Mouse (Mus musculus): ENCODE results near the gene B4galt3.

B4galt3 gene

DNA sequence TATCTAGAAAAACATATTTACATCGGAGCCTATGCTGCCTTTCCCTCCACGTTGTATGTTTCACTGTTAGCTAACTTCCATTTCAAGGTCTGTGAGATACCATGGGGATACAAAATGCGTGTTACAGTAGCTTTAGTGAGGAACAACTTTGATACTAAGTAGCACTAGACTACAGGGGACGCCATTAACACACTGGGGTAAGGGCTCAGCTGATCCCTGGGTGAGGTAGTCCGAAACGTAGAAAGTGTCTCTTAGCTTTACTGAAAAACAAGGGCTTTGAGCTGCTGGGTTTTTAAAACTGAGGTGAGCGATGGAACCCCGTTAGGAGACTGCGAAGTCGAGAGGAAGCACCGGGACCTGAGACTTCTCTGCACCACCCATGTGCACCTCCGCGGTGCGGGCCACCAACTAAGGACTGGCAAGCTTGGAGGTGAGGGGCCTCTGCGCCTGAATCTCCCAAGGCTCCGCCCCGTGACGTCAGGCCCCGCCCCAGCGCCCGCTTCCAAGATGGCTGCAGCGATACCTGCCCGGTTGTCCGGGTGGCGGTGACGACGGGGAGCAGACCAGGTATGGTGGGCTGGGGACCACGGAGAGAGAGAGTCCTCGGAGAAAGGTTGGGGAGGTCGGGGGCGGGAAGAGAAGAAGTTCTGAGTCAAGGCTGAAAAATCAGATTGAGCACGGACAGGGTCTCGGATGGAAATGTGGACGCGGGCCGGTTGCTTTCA, at the start of gene B4galt3:
Gene B4galt3 (plus strand): TSS at position 481 of the 725 bp plus-strand sequence.
- peak; percentile 96 for DNase-seq (ENCODE audit: low spot score)

DNA sequence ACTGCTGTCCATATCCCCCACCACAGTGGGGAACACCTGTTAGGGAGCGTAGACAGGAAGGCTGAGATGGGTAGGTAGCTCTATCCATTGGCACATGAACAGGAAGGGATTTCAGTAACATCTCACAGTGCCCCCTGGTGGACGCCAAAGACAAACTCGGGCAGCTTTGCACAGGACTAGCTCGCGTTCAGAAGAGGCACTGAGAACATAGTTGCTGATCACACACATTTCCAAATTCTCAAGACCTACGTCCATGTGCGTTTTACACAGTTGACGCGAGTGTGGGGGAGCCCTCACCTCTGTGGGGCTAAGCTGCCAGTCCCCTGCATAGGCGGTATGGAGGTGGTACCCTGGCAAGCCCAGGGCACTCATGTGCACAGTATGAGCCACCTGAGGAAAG, 49.3 kb upstream of the B4galt3 start:
- DNase-seq (ENCODE audit: low spot score): peak; percentile 87

DNA sequence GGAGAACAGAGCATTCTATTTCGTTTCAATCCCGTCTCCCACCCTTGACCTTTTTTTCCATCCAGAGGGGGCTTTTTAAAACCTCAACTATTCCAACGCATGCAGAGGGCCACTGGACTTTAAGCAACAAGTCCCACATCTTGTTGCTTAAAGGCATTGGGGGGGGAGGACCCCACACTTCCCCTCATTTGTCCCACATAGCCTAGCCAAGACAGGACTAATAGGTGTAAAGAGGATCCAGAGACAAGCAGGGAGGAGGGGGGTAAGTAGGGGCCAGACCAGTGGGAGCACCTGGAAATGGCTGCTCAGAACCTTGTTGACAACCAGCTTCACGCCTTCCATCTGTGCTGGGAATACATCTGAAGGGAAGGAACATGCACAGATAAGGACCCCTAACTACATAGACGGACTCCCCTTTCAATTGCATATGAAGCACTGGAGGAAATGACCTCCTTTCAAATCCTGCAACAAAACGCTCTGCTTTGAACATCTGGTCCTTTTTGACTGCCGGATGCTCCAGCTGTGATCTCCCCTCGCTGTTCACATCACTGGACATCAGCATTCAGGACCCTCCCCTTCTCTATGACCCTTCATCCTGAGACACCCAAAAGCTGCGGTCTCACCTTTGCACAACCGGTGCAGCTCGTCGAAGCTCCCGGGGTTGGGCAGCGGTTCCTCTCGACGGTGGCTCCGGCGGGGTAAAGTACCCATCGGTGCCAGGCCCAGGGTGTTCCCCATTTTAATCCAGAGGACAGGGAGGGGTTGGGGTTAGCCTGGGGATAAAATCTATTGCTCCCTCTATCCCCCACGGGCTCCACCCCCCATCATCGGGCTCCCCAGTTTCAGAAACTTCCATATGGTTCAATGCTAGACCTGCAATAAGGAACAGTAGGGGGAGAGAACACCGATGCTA, 48.6 kb upstream of the B4galt3 start:
- no peak for DNase-seq (ENCODE audit: low spot score)

DNA sequence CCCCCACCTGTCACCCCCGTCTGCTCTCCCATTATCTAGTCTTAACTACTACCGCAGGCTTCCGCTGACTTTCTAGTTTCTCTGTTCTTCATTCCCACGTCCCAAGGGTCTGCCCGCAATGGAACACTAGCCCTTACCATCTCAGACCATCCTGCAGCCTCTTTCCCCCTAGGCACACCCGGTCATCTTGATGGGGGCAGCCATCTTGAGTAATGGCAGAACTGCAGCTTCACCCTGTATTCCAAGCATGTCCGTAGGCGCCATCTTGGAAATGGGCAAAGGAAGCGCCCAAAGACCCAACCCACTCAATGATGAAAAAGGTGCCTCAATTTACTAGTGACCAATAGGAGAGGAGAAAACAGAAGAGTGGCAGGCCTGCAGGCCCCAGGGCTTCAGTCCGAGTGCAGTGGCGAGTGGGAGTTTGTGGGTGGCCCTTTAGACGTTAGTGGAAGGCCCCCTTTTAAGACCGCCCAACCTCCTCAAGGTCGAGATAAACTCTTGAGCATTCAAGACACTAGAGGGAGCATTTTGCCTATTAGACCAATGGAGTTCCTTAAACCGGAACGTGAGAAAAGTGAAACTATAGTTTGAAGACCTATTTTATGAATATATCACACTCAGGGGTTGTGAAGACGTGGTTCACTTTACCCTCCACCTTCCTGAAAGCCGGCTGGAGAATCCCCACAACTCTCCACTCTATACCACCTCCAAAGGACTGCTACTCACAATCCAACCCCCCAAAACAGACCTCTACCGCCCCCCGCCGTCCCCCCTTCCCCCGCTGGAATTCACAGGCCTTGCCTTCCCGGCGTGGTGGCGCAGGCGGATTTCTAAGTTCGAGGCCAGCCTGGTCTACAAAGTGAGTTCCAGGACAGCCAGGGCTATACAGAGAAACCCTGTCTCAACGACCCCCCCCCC, 47.6 kb upstream of the B4galt3 start, which contains the start of gene Tomm40l:
Gene Tomm40l (minus strand): TSS at position 277 of the 918 bp plus-strand sequence.
- DNase-seq (ENCODE audit: low spot score): peak; percentile 99

DNA sequence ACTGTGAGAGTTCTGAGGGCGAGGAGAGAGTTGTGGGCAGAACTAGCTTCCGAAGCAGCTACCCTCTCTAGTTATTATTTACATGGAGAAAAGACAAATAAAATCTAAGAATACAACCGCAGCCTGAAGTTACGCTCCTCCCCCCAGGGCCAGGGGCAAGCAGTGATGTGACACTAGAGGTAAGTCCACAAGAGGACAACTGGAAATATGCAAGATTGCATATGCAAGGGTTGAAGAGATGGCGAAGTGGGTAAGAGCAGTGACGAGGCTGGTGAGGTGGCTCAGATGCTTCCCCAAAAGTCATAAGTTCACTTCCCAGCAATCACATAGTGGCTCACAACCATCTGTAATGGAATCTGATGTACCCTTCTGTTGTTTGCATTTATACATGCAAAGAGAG, 47.0 kb upstream of the B4galt3 start:
- DNase-seq (ENCODE audit: low spot score): no peak

DNA sequence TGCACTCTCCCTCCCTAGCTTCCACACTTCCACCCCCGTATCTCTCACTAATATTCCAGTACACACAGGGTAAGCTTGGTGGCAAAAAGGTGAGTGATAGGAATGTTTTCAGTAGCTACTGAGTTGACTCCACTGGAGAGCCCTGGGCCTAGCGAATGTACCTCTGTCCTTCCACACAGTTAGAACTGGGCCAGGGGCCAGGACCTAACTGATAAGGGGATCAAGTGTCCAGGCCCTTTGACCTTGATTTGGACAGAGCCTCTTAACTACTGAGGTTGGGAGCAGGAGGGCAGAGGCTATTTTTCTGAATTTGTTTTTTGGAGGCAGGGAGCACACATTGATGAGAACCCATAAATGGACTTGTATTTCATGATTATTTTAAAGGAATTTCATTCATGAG, 46.3 kb upstream of the B4galt3 start:
- peak; percentile 52 for DNase-seq (ENCODE audit: low spot score)

DNA sequence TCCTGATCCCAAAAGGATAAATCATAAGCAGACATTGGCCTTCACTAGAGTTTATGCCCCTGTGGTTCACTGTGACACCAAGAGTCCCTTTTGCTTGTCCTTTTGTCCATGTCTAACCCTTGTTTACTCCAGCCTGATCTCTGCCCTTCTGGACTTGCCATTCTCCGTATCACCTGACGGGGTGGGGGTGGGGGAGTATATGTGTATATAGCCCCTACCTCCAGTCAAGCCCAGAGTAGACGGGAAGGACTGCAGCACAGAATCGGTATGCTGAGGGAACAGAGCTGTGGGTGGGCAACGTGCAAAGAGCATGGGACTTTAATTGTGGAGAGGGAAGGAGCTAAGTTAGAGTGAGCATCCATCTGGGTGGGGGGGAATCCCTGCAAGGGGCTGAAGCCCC, 45.3 kb upstream of the B4galt3 start, which contains the start of gene Apoa2:
Gene Apoa2 (plus strand): TSS at position 198 of the 400 bp plus-strand sequence.
- DNase-seq (ENCODE audit: low spot score): no peak

DNA sequence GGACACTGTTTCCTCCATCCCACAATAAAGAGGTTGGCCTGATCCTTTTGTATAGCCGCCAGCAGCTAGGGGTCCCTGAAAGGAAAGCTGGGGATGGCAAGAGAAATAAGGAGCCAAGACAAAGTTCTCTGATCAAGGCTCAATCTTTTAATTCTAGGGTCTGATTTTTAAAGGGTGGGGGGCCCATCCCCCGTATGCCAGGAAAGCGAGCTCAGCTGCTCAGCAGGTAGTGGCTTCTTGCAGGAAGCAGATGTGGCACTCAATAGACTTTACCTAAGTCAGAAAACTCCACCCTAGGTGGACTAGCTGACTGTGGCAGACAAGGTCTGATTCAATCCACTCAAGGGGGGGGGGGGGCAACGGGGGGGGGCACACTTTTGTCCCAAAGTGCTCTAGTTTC, 43.3 kb upstream of the B4galt3 start:
- no peak for DNase-seq (ENCODE audit: low spot score)

DNA sequence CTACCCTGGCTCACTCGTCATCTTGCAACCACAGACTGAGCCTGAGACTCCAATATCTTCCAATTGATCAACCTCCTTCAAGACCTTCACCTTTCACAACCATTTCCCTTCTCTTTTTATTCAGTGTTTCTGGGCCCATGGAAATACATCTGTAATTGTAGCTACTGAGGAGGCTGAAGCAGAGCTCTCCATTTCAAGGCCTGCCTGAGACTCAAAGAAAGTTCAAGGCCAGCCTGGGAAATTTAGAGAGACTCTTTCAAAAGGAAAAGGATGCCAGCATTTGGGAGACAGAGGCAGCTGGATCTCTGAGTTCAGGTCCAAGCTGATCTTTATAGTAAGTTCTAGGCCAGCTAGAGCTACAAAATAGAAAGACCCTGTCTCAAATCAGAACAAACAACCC, 42.2 kb upstream of the B4galt3 start:
- no peak for DNase-seq (ENCODE audit: low spot score)

DNA sequence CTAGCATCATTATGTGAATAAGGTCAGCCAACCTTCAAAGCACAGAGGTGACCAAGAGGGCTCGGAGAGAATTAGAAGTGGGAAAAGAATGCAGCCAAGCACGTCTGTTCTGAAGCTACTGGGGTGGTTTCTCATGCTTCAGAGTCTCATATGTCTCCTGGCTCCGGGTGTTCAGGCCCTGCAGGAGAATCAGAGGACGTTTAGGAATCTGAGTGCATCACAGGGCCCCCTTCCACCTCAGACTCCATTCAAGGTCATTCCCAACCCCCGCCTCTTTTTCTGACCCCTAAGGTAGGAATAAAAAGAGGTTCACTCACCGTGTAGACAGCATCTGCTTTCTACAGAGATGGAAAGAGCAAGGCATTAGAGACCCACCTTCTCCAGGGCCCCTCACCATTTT, 40.4 kb upstream of the B4galt3 start:
- no peak for DNase-seq (ENCODE audit: low spot score)

DNA sequence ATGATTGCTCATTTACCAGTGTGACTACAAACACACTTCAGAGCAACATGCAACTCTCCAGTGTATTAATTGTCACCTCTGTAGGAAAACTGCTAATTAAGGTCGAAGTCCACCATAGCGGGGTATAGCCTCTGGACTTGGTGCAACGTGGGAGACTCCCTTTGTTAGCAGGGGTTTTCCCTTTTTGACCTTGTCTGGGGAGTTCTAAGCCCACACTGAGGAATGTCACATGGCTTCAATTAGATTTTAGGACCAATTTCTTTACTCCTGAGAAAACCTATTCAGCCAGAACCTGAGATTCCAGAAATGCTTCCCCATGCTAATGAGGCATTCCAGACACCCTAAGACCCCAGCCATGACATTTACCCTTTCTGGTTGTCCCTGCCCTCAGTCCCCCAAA, 39.9 kb upstream of the B4galt3 start:
- no peak for DNase-seq (ENCODE audit: low spot score)

DNA sequence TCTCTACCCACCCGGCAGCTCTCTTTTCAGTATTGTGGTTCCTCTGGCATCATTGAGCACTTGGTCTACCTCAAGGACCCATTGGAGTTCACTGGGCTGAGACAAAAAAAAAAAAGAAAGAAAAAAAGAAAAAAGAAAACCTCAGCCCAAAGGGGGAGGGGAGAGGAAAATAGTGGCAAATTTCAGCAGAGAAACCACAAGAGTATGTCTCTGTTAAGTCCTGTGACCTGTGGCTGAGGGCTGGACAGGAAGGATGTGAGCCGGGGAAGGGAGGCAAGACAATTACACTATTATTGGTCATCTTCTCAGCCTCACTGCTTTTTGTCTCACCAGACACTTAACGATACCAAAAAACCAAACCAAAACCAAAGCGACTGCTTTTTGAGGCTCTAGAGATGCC, 38.3 kb upstream of the B4galt3 start:
- no peak for DNase-seq (ENCODE audit: low spot score)

DNA sequence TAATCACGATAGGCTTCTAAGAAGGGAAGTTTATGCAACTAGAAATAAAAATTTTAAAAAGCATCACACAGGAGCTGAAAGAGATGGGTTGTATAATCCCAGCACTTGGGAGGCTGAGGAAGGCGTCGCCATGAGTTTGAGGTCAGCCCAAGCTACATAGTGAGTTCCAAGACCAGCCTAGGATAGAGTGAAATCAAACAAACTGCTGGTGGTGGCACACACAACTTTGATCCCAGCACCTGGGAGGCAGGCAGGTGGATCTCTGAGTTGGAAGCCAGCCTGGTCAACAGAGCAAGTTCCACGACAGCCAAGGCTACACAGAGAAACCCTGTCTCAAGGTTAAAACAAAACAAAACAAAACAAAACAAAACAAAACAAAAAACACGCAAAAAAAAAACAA, 37.8 kb upstream of the B4galt3 start:
- DNase-seq (ENCODE audit: low spot score): no peak

DNA sequence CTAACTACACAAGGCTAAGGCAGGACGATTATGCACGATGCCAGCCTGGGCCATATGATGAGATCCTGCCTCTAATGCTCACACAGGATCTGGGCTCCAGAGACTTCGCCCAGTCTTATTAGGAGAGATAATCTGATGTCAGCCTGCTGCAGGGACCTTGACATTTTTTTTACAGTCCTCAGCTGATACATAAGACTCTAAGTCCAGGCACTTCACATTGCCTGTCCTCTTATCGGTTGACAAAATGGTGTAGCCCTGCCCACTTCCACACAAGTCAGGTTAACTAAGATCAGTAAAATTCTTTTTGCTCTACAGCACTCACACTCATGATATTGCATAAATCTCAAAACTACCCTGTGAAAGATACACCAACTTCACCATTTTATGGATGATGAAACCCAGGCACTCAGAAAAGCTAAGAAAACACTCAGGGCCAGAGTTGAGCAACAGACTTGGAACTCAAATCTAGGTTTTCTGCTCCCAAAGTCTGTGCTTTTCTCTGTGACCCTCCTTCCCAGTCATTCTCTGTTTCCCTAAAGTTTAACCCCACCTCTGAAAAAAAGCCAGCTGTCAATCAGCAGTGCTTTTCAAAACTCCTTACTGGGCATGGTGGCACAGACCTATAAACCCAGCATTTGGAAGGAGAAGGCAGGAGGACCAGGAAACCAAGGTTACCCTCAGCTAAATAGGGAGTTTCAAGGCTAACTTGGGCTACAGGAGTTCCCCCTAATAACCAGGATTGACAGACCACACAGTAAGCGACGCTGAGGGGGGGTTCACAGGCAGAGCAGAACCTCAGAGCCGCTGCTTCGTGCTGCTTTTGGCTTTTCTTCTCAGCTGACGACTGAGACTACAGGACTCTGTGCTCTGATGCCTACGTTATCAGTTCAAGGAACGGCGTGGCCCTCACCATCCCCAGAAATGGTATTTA, 37.1 kb upstream of the B4galt3 start:
- DNase-seq (ENCODE audit: low spot score): peak; percentile 72

DNA sequence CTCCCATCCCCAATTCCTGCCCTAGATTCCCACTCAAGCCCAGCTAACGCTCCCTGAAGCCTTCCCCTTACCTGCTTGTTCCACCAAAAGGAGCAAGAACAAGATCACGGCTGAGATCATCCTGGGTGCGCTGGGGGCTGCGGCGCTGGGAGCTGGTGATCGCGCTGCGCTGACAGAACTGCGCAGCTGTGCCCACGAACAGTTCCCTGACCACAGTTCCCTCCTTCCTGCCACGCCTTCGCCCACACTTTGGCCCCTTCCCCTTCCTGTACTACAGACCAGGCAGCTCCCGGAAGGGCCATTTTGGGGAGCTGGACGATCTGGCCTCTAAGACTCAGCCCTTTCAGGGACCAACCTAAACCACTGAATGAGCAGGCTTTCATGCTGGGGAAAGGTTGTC, 36.0 kb upstream of the B4galt3 start, which contains the start of gene Fcer1g:
Gene Fcer1g (minus strand): TSS at position 240 of the 400 bp plus-strand sequence.
- DNase-seq (ENCODE audit: low spot score): peak; percentile 51

DNA sequence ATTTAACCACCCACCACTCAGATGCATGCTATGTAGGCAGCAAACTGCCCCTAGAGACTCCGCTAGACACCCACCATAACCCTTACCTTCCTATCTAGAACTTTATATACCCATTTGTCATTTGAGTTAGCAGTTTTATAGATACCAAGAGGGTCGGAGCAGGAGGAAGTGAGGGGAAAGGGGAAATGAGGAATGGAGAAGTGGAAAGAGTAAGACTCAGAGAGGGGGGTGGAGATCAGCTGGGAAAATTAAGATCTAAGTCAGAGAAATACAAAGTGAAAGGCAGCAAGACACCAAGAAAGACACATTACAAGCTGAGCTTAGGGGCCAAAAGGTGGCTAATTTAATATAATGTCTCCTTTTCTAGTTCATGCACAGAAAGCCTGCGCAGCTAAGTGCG, 35.6 kb upstream of the B4galt3 start:
- DNase-seq (ENCODE audit: low spot score): no peak

DNA sequence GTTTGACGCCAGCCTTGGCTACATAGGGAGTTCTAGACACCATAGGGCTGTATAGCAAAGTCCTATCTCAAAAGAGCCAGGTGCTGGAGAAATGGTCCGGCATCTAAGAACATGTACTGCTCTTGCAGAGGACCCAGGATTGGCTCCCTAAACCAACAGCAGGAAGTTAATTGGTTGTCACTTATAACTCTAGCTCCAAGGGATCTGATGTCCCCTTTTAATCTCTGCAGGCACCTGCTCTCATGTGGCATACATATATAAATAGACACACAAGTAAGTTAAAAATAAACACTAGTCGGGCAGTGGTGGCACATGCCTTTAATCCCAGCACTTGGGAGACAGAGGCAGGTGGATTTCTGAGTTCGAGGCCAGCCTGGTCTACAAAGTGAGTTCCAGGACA, 34.3 kb upstream of the B4galt3 start:
- DNase-seq (ENCODE audit: low spot score): no peak

DNA sequence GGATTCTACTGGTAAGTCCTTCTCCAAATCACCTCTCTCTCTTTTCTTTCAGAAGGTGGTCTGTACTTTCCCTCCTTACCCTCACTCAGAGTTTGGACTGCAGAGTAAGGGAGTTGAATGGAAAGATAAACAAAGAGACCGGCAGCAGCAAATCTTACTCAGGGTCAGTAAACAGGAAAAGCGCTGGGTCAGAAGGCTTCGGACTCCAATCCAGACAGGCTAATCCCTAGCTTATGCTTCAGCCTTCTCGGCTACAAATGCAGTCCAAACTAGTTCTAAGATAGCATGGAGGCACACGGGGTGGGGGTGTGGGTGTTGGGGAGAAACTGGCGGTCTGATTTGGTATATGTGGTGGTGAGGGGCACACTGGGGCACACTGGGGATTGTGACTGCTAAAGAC, 32.7 kb upstream of the B4galt3 start:
- no peak for DNase-seq (ENCODE audit: low spot score)

DNA sequence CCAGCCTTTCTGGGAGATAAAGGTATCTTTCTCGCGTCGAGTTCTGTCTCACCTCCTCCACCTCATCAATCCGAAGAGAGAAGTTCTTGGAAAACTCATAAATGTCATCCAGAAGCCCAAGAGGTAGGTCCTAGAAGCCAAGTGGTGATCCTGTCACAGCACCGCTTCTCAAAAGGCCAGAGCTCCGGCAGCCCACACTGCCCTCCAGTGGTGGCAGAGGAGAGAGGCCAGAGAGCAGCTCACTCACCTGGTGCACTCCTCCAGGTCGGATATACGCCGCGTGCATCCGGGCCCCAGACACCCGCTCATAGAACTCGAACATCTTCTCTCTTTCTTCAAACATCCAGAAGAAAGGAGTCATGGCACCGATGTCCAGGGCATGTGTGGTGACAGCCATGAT, 31.7 kb upstream of the B4galt3 start:
- peak; percentile 67 for DNase-seq (ENCODE audit: low spot score)

DNA sequence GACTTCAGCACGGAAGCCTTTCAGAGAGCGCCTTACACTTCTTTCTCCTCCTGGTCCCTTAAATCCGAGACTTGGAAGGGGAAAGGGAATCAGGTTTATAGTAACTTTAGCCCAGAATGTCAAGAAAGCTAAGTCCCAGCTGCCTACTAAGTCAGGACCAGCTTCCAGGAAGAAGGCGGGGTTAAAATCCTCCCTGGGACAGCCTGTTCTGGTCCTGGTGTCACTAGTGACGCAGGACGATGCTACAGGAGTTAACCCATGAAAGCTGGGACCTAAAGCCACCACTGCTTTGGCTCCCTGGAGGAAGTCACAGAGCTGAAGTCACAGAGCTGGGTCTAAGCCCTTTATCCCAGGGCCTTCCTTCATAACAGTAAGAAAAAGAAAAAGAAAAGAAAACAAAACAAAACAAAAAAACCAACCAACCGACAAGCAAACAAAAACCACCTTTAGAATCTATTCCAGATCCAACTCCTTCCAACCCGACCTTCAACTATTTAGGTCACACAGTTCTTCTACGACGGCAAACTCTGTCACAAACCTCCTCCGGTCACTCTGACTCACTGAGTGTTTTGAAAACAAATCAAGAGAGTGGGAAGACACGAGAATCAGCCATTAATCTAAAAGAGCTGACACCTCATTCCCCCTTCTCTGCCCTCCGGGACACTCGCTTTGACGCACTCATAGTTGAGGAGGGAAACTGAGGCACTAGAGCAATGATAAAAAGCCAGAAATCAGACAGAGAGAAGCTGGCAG, 30.0 kb upstream of the B4galt3 start:
- peak; percentile 60 for DNase-seq (ENCODE audit: low spot score)

Data from lung, postnatal 25 days (tissue).